Mouse (Mus musculus) midbrain, embryonic 12.5 days (tissue): ENCODE results near the gene Fn3krp. TPM values are rescaled to one million over a fixed set of nuclear protein-coding genes. Genes with fewer than 3 reads are reported as not detected.
A peak's percentile ranks its signal among the peaks of the same experiment; 100 is the strongest.

Source experiments
- ATAC-seq: fragments of 200-750 bp; cut with Nextera tagmentation; 2 replicates; pipeline ENCODE4 v1.8.0; 2017; ENCODE audit warnings: low read depth, moderate TSS enrichment, moderate library complexity; ENCODE audit not compliant: low FRiP score
- H3K27ac ChIP-seq: fragments of 300-500 bp; sonication (generic); replicated peaks from 2 replicates; pipeline ENCODE4 v1.5.1; 2016; ENCODE audit warnings: mild to moderate bottlenecking
- H3K27me3 ChIP-seq: fragments of 300-500 bp; sonication (generic); 2 replicates; pipeline ENCODE4 v1.6.1; 2016; ENCODE audit warnings: mild to moderate bottlenecking
- H3K36me3 ChIP-seq: fragments of 300-500 bp; sonication (generic); 2 replicates; pipeline ENCODE4 v1.6.1; 2016
- H3K4me1 ChIP-seq: fragments of 300-500 bp; sonication (generic); 2 replicates; pipeline ENCODE4 v1.6.1; 2016
- H3K4me2 ChIP-seq: fragments of 300-500 bp; sonication (generic); replicated peaks from 2 replicates; pipeline ENCODE4 v1.6.1; 2016; ENCODE audit warnings: mild to moderate bottlenecking, moderate library complexity
- H3K4me3 ChIP-seq: fragments of 300-500 bp; sonication (generic); 2 replicates; pipeline ENCODE4 v1.5.1; 2016; ENCODE audit warnings: mild to moderate bottlenecking
- H3K9ac ChIP-seq: fragments of 300-500 bp; sonication (generic); replicated peaks from 2 replicates; pipeline ENCODE4 v1.6.1; 2016; ENCODE audit warnings: mild to moderate bottlenecking, moderate library complexity
- H3K9me3 ChIP-seq: fragments of 300-500 bp; sonication (generic); 2 replicates; pipeline ENCODE4 v1.6.1; 2016; ENCODE audit warnings: mild to moderate bottlenecking
- WGBS: fragments of 180-500 bp; shearing (Covaris S2); methylation state at CpG from one replicate; pipeline ENCODE4 v1.1.7; 2016; 5-methylcytosine and 5-hydroxymethylcytosine counted together
- polyA plus RNA-seq: library from polyadenylated mRNA; unstranded; fragments of >200 nt; fragmentation: Nextera tagmentation; extraction: Ambion mirVana; gene quantifications from 2 replicates; pipeline ENCODE4 v1.2.1, GENCODE M21; 2016

Fn3krp gene
- polyA plus RNA-seq, 1 experiment from 2014 or later = 9.2 TPM

GRCm38 (mm10) chr11:121417971-121418370, 3.2 kb upstream of the Fn3krp start:
- ATAC-seq = no peak
- H3K4me2 ChIP-seq = no peak overlapping the region
- H3K36me3 ChIP-seq = no peaks in the 10 kb centered on the region
- no peaks in the 10 kb centered on the region for H3K27me3 ChIP-seq
- H3K9ac ChIP-seq = no peak overlapping the region
- no peak overlapping the region for H3K27ac ChIP-seq
- 86% methylated on average over 5 of the region's 5 CpGs for WGBS
- no peaks in the 10 kb centered on the region for H3K9me3 ChIP-seq
- H3K4me3 ChIP-seq = no peak overlapping the region
- H3K4me1 ChIP-seq = peaks cover 12% of the 10 kb centered on the region

GRCm38 (mm10) chr11:121418932-121419331, 2.3 kb upstream of the Fn3krp start:
- H3K9ac ChIP-seq = no peak overlapping the region
- no peak overlapping the region for H3K4me2 ChIP-seq
- no peaks in the 10 kb centered on the region for H3K27me3 ChIP-seq
- H3K4me3 ChIP-seq = no peak overlapping the region
- H3K9me3 ChIP-seq = no peaks in the 10 kb centered on the region
- H3K27ac ChIP-seq = no peak overlapping the region
- no peak for ATAC-seq
- H3K4me1 ChIP-seq = peaks cover 12% of the 10 kb centered on the region
- no peaks in the 10 kb centered on the region for H3K36me3 ChIP-seq
- WGBS = 61% methylated on average over 2 of the region's 2 CpGs

DNA sequence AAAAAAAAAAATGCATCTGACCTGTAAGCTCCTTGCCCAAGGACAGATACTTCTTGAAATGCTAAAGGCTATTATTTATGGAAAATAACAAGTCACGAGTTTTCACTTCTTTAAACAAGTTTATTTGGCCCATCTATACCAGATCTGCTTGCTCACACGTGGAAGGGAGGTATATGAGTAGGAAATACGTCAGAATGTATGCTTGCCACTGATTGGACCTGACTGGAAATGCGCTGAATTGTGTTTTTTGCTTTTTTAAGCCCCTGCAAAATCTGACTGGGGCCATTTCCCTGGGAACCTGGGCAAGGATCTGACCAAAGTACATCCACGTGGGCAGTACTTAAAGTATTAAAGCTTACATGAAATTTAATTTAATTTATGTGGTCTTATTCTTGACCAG, 822 bp upstream of the Fn3krp start:
- Histone ChIP-seq H3K9me3 (no peaks in the 10 kb centered on the region), H3K4me3 (peak overlapping the region; percentile 68), H3K9ac (peak overlapping the region; percentile 62; the same call in 1 of the 2 replicates), H3K27me3 (no peaks in the 10 kb centered on the region), H3K4me2 (peak overlapping the region; percentile 67), H3K4me1 (peaks cover 12% of the 10 kb centered on the region), H3K36me3 (no peaks in the 10 kb centered on the region), H3K27ac (no peak overlapping the region)
- no peak for ATAC-seq
- 54% methylated on average over 5 of the region's 5 CpGs for WGBS

DNA sequence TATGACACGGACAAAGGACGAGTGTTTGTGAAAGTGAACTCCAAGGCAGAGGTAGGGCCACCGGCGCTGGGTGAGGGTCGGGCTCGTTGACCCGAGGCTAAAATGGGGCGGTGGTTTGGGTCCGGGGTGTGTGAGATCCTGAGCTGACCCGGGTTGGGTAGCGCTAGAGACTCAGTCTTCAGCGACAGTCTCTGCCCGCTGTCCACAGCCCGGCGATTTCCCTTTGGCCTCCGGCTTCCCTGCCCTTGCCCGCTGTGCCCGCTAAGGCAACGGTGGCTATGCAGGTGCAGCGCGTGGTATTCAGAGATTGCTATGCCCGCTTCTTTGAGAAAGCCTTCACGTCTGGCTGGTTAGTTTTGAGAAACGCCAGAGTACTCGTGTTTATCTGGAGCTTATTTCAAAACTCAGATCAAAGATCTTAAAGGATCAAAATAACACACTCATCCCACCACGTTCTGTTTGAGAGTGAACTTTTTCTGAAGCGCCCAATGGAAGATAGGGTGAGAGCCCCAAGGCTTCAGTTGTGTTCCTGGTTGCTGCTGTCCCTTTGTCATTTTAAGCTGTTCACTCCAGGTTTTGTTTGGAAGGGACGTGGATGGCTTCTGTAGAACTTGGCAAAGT, 462 bp downstream of the Fn3krp start:
- H3K9ac ChIP-seq = peak overlapping the region; percentile 67
- H3K4me3 ChIP-seq = peak overlapping the region; percentile 68
- H3K4me1 ChIP-seq = peaks cover 12% of the 10 kb centered on the region
- H3K4me2 ChIP-seq = peak overlapping the region; percentile 67
- WGBS = 1% methylated on average over 28 of the region's 28 CpGs
- H3K36me3 ChIP-seq = no peaks in the 10 kb centered on the region
- 0 out of 2 replicates have a peak overlapping the region, but pooled peaks have one; percentile 35 for H3K27ac ChIP-seq
- no peaks in the 10 kb centered on the region for H3K27me3 ChIP-seq
- H3K9me3 ChIP-seq = no peaks in the 10 kb centered on the region
- no peak for ATAC-seq

DNA sequence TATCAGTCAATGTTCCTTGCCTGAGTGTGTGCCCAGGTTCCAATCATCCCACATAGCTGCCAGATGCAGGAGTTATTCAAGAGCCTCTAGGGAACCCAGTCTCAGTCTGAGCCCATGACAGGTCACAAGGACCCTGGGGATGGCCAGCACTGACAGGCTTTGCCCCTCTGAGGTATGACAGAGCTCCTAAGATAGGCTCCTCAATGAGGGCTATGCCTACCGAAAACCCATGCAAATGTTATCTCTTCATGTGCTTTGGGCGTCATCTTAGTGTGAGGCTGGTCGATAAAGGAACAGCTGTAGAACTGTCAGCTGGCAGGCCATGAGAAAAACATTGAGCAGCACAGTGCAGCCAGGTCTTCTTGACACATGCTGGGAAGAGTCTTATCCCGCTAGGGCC, 12.2 kb downstream of the Fn3krp start:
- WGBS = 86% methylated on average over 4 of the region's 4 CpGs

DNA sequence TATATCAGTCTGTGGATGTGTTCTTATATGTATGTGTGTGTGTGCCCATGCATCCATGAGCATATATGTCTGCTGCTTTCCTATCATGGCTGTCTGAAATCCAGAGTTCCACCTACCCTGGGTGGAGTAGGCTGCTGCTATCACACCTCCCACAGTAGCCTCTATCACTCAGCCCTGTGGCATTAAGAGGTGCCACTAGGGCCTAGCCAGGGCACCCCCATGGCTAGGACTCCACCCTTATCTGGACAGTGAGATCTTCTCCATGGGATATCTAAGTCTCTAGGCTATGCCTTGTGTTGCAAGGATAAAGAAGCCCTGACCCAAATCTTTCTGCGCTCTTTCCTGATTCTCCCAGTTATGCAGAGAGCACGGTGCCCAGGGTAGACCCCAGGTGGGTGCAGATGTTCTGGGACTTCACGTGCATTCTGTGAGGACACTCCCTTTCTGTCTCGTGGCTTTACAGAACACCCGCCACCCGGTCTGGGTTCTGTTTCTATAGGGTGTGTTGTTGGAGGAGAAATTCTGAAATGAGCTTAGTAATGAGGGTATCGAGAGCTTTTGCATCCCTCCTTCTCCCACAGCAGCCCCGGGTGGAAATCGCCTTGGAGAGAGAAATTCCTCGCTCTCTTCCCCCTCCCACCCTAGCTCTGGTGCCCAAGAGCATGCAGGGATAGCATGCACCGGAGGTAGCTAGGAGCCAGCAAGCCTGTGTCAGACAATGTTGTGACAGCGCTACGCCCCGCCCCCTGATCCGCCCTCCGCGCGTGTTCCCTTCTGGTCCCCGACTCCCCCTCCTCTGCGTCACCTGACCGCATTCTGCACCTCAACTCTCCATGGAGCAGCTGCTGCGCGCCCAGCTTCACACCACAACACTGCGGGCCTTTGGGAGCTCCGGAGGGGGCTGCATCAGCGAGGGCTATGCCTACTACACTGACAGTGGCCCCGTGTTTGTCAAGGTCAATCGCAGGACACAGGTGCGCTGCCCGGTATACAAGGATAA, 13.3 kb downstream of the Fn3krp start, which contains the start of gene Fn3k:
Fn3k (plus strand) TSS at position 758 of the 1,000 bp plus-strand sequence.
- Histone ChIP-seq H3K4me3 (peak within 1 kb of the TSS; percentile 45), H3K4me1 (peaks cover 18% of the 10 kb centered on the region), H3K27me3 (no peaks in the 10 kb centered on the region; the same call in 1 of the 2 replicates), H3K9me3 (no peaks in the 10 kb centered on the region), H3K4me2 (peak within 1 kb of the TSS; percentile 73), H3K27ac (peak within 1 kb of the TSS; percentile 54), H3K36me3 (peaks cover 10% of the 10 kb centered on the region), H3K9ac (peak within 1 kb of the TSS; percentile 59)
- WGBS = 7% methylated on average over 30 of the region's 30 CpGs
- peak; percentile 94 for ATAC-seq

More for the DNA sequence above, 12.2 kb downstream of the Fn3krp start:
- no peak overlapping the region for H3K9ac ChIP-seq
- H3K4me2 ChIP-seq = no peak overlapping the region
- H3K36me3 ChIP-seq = peaks cover 20% of the 10 kb centered on the region
- H3K4me1 ChIP-seq = peaks cover 13% of the 10 kb centered on the region
- no peak overlapping the region for H3K4me3 ChIP-seq
- H3K27me3 ChIP-seq = no peaks in the 10 kb centered on the region; the same call in 1 of the 2 replicates
- H3K9me3 ChIP-seq = no peaks in the 10 kb centered on the region
- H3K27ac ChIP-seq = no peak overlapping the region
- no peak for ATAC-seq

GRCm38 (mm10) chr11:121437236-121437635, 16.0 kb downstream of the Fn3krp start:
- no peak for ATAC-seq
- Histone ChIP-seq H3K27ac (no peak overlapping the region), H3K9ac (no peak overlapping the region), H3K4me1 (peaks cover 18% of the 10 kb centered on the region), H3K36me3 (no peaks in the 10 kb centered on the region), H3K9me3 (no peaks in the 10 kb centered on the region), H3K27me3 (peaks cover 3% of the 10 kb centered on the region; the same call in 1 of the 2 replicates), H3K4me3 (no peak overlapping the region), H3K4me2 (no peak overlapping the region)
- 72% methylated on average over 5 of the region's 5 CpGs for WGBS

GRCm38 (mm10) chr11:121439686-121440292, 18.6 kb downstream of the Fn3krp start:
- H3K27ac ChIP-seq = peak overlapping the region; percentile 49; the same call in 1 of the 2 replicates
- H3K36me3 ChIP-seq = no peaks in the 10 kb centered on the region
- H3K27me3 ChIP-seq = peaks cover 3% of the 10 kb centered on the region; the same call in 1 of the 2 replicates
- no peak for ATAC-seq
- no peak overlapping the region for H3K9ac ChIP-seq
- no peaks in the 10 kb centered on the region for H3K9me3 ChIP-seq
- WGBS = 68% methylated on average over 5 of the region's 5 CpGs
- H3K4me2 ChIP-seq = peak overlapping the region; percentile 25; the same call in 1 of the 2 replicates
- peaks cover 10% of the 10 kb centered on the region for H3K4me1 ChIP-seq
- no peak overlapping the region for H3K4me3 ChIP-seq

GRCm38 (mm10) chr11:121441653-121442052, 20.5 kb downstream of the Fn3krp start:
- Histone ChIP-seq H3K9me3 (no peaks in the 10 kb centered on the region), H3K36me3 (no peaks in the 10 kb centered on the region), H3K4me2 (no peak overlapping the region), H3K4me1 (peaks cover 5% of the 10 kb centered on the region; the same call in 1 of the 2 replicates), H3K9ac (no peak overlapping the region), H3K27me3 (peaks cover 3% of the 10 kb centered on the region; the same call in 1 of the 2 replicates), H3K27ac (no peak overlapping the region), H3K4me3 (no peak overlapping the region)
- 90% methylated on average over 4 of the region's 4 CpGs for WGBS
- no peak for ATAC-seq

DNA sequence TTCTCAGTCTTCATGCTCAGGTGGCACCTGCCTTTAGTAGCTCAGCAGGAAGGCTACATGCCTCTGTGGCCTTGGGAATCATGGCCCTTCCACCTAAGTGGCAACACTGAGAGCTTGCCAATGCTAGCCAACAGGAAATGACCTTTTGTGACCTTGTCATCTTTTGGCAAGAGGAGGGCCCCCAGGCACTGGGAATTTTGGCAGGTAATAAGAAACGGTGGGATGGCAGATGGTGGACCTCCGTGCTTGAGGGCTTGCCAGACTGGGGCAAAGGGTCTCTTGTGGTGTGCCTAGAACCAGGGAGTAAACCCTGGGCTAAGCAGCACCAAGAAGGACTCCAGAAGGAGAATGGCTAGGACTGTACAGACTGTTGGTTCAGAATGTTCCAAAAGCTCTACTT, 20.9 kb downstream of the Fn3krp start:
- ATAC-seq = no peak
- H3K27ac ChIP-seq = no peak overlapping the region
- H3K9ac ChIP-seq = no peak overlapping the region
- H3K9me3 ChIP-seq = no peaks in the 10 kb centered on the region
- WGBS = 70% methylated on average over 2 of the region's 2 CpGs
- H3K36me3 ChIP-seq = no peaks in the 10 kb centered on the region
- peaks cover 3% of the 10 kb centered on the region; the same call in 1 of the 2 replicates for H3K27me3 ChIP-seq
- H3K4me3 ChIP-seq = no peak overlapping the region
- H3K4me2 ChIP-seq = no peak overlapping the region
- peaks cover 5% of the 10 kb centered on the region; the same call in 1 of the 2 replicates for H3K4me1 ChIP-seq

DNA sequence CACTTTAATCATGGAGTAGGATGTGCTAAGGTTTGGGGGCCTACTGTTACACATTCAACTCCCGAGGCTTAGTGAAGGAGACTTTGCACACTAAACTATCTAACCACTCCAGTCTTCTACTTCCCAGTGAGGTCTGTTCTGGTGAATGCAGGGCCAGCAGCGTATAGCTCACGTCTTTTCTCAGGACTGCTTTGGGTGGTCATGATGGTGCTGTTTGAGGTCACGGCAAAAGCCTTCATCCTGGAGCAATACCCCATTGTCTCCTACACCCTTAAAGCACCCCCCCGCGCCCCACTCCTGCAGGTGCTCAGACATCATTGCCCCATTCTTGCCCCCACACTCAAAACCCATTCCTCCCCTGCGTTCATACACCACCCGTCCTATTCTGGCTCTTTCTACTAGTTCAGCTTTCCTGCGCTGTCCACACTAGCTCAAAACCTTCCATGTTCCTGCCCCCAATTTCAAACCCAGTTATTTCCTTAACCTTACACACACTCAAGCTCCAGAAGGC, 30.1 kb downstream of the Fn3krp start:
- H3K9me3 ChIP-seq = no peaks in the 10 kb centered on the region
- H3K4me3 ChIP-seq = peak overlapping the region; percentile 91
- WGBS = 24% methylated on average over 9 of the region's 9 CpGs
- peaks cover 9% of the 10 kb centered on the region for H3K27me3 ChIP-seq
- H3K27ac ChIP-seq = peak overlapping the region; percentile 85
- peak overlapping the region; percentile 81 for H3K4me2 ChIP-seq
- H3K36me3 ChIP-seq = 0 out of 2 replicates have a peak, but pooled peaks cover 4% of the 10 kb centered on the region
- no peak for ATAC-seq
- peak overlapping the region; percentile 77; the same call in 1 of the 2 replicates for H3K9ac ChIP-seq
- H3K4me1 ChIP-seq = peaks cover 17% of the 10 kb centered on the region
